Mouse (Mus musculus) limb, embryonic 11.5 days (tissue): ENCODE results near the gene Spns2. TPM values are rescaled to one million over a fixed set of nuclear protein-coding genes. Genes with fewer than 3 reads are reported as not detected.
"Not testable (repeated sequence)": the region's sequence is repeated elsewhere in the genome, so short reads cannot be mapped to it uniquely, and the experiment has no call there.

Experiments used
- ATAC-seq: fragments of 200-750 bp; cut with Nextera tagmentation; 2 replicates; pipeline ENCODE4 v1.8.0; 2017; ENCODE audit warnings: low read depth; ENCODE audit not compliant: insufficient number of reproducible peaks, low FRiP score, low TSS enrichment
- DNase-seq: peaks from one replicate; pipeline ENCODE4 v3.0.0-alpha.2; 2015; ENCODE audit warnings: low spot score
- H3K27ac ChIP-seq: fragments of 300-500 bp; sonication (generic); replicated peaks from 2 replicates; pipeline ENCODE4 v1.5.1; 2014; ENCODE audit warnings: low read depth, mild to moderate bottlenecking, low read length
- H3K27me3 ChIP-seq: fragments of 300-500 bp; sonication (generic); 2 replicates; pipeline ENCODE4 v1.6.1; 2014; ENCODE audit warnings: mild to moderate bottlenecking, low read length, mixed read lengths; ENCODE audit not compliant: control insufficient read depth, insufficient read depth
- H3K36me3 ChIP-seq: fragments of 300-500 bp; sonication (generic); 2 replicates; pipeline ENCODE4 v1.6.1; 2014; ENCODE audit warnings: mild to moderate bottlenecking, low read length, moderate library complexity, mixed read lengths; ENCODE audit not compliant: control insufficient read depth, insufficient read depth
- H3K4me1 ChIP-seq: fragments of 300-500 bp; sonication (generic); 2 replicates; pipeline ENCODE4 v1.6.1; 2014; ENCODE audit warnings: low read length, mixed read lengths; ENCODE audit not compliant: control insufficient read depth, insufficient read depth
- H3K4me2 ChIP-seq: fragments of 300-500 bp; sonication (generic); 2 replicates; pipeline ENCODE4 v1.6.1; 2014; ENCODE audit warnings: low read depth, mild to moderate bottlenecking, moderate library complexity; ENCODE audit not compliant: severe bottlenecking
- H3K4me3 ChIP-seq: fragments of 300-500 bp; sonication (generic); 2 replicates; pipeline ENCODE4 v1.5.1; 2014; ENCODE audit warnings: low read depth, low read length
- H3K9ac ChIP-seq: fragments of 300-500 bp; sonication (generic); 2 replicates; pipeline ENCODE4 v1.6.1; 2014; ENCODE audit warnings: mild to moderate bottlenecking, low read length
- H3K9me3 ChIP-seq: fragments of 300-500 bp; sonication (generic); 2 replicates; pipeline ENCODE4 v1.6.1; 2016; ENCODE audit warnings: low read length; ENCODE audit not compliant: control insufficient read depth
- WGBS: fragments of 180-500 bp; shearing (Covaris S2); extraction: QIAGEN DNeasy Blood & Tissue Kit; methylation state at CpG from one replicate; pipeline ENCODE4 v1.1.7; 2014; 5-methylcytosine and 5-hydroxymethylcytosine counted together
- polyA plus RNA-seq: library from polyadenylated mRNA; unstranded; fragments of >200 nt; fragmentation: Nextera tagmentation; extraction: Ambion mirVana; gene quantifications from 2 replicates; pipeline ENCODE4 v1.2.1, GENCODE M21; 2014

Gene Spns2
- polyA plus RNA-seq, 1 experiment from 2014 or later = 2.1 TPM

GRCm38 (mm10) chr11:72447475-72447874 lies 42.2 kb downstream of the Spns2 start:
- no peak overlapping the region for H3K4me3 ChIP-seq
- no peak for DNase-seq
- no peaks in the 10 kb centered on the region; the same call in 1 of the 2 replicates for H3K4me1 ChIP-seq
- H3K27ac ChIP-seq = no peak overlapping the region
- no peaks in the 10 kb centered on the region for H3K9me3 ChIP-seq
- peaks cover 60% of the 10 kb centered on the region for H3K36me3 ChIP-seq
- H3K9ac ChIP-seq = no peak overlapping the region
- no peak for ATAC-seq
- H3K4me2 ChIP-seq = no peak overlapping the region
- 88% methylated on average over 8 of the region's 8 CpGs for WGBS
- no peaks in the 10 kb centered on the region for H3K27me3 ChIP-seq

- no peak overlapping the region for H3K27ac ChIP-seq
- H3K4me1 ChIP-seq = peaks cover 4% of the 10 kb centered on the region
- DNase-seq (peak; percentile 72), ATAC-seq (no peak)
- no peaks in the 10 kb centered on the region for H3K9me3 ChIP-seq
- WGBS = 88% methylated on average over 6 of the region's 6 CpGs
- no peak overlapping the region for H3K4me3 ChIP-seq
- no peak overlapping the region for H3K4me2 ChIP-seq
- H3K36me3 ChIP-seq = peaks cover 60% of the 10 kb centered on the region
- H3K9ac ChIP-seq = no peak overlapping the region
- H3K27me3 ChIP-seq = no peaks in the 10 kb centered on the region
Observed at GRCm38 (mm10) chr11:72446311-72447105, 43.2 kb downstream of the Spns2 start.

GRCm38 (mm10) chr11:72440965-72441664 lies 48.6 kb downstream of the Spns2 start, which contains the start of gene Mybbp1a:
Gene Mybbp1a, plus strand, starts transcription at chr11:72441355.
- peaks cover 4% of the 10 kb centered on the region for H3K4me1 ChIP-seq
- peaks cover 27% of the 10 kb centered on the region for H3K36me3 ChIP-seq
- peak within 1 kb of the TSS; percentile 85 for H3K4me2 ChIP-seq
- H3K27ac ChIP-seq = peak within 1 kb of the TSS; percentile 82
- no peaks in the 10 kb centered on the region for H3K9me3 ChIP-seq
- under 1% methylated on average over 46 of the region's 46 CpGs for WGBS
- DNase-seq (peak; percentile 99), ATAC-seq (peak; percentile 90)
- peak within 1 kb of the TSS; percentile 66 for H3K4me3 ChIP-seq
- H3K9ac ChIP-seq = peak within 1 kb of the TSS; percentile 63
- no peaks in the 10 kb centered on the region for H3K27me3 ChIP-seq

GRCm38 (mm10) chr11:72440597-72440964 lies 49.1 kb downstream of the Spns2 start:
- 49% methylated on average over 6 of the region's 6 CpGs for WGBS

GRCm38 (mm10) chr11:72438411-72438810 lies 51.3 kb downstream of the Spns2 start:
- Histone ChIP-seq H3K9ac (no peak overlapping the region), H3K4me3 (no peak overlapping the region)

More at GRCm38 (mm10) chr11:72440597-72440964, 49.1 kb downstream of the Spns2 start:
- peaks cover 23% of the 10 kb centered on the region for H3K36me3 ChIP-seq
- H3K27ac ChIP-seq = peak overlapping the region; percentile 82
- peak overlapping the region; percentile 85 for H3K4me2 ChIP-seq
- not testable (repeated sequence) for ATAC-seq, DNase-seq, H3K9me3 ChIP-seq, H3K27me3 ChIP-seq, H3K4me1 ChIP-seq
- H3K9ac ChIP-seq = peak overlapping the region; percentile 63
- peak overlapping the region; percentile 66 for H3K4me3 ChIP-seq

GRCm38 (mm10) chr11:72436756-72437650 lies 52.7 kb downstream of the Spns2 start:
- WGBS = 86% methylated on average over 16 of the region's 16 CpGs
- no peak overlapping the region for H3K9ac ChIP-seq
- H3K9me3 ChIP-seq = no peaks in the 10 kb centered on the region
- H3K36me3 ChIP-seq = no peaks in the 10 kb centered on the region
- no peak overlapping the region for H3K4me2 ChIP-seq
- ATAC-seq = no peak
- peaks cover under 1% of the 10 kb centered on the region; the same call in 1 of the 2 replicates for H3K4me1 ChIP-seq
- DNase-seq = no peak
- no peak overlapping the region for H3K27ac ChIP-seq
- H3K4me3 ChIP-seq = no peak overlapping the region
- no peaks in the 10 kb centered on the region for H3K27me3 ChIP-seq

More at GRCm38 (mm10) chr11:72438411-72438810, 51.3 kb downstream of the Spns2 start:
- Histone ChIP-seq H3K4me1 (peaks cover 4% of the 10 kb centered on the region), H3K4me2 (no peak overlapping the region), H3K27ac (no peak overlapping the region), H3K36me3 (peaks cover 4% of the 10 kb centered on the region), H3K9me3 (no peaks in the 10 kb centered on the region), H3K27me3 (no peaks in the 10 kb centered on the region)
- DNase-seq = no peak
- ATAC-seq = no peak
- 51% methylated on average over 4 of the region's 4 CpGs for WGBS

- 79% methylated on average over 5 of the region's 5 CpGs for WGBS
- Histone ChIP-seq H3K4me2 (no peak overlapping the region), H3K27ac (no peak overlapping the region), H3K9ac (no peak overlapping the region), H3K9me3 (no peaks in the 10 kb centered on the region), H3K4me3 (no peak overlapping the region), H3K4me1 (no peaks in the 10 kb centered on the region), H3K36me3 (no peaks in the 10 kb centered on the region), H3K27me3 (no peaks in the 10 kb centered on the region)
- ATAC-seq (no peak), DNase-seq (no peak)
Observed at GRCm38 (mm10) chr11:72436271-72436670, 53.4 kb downstream of the Spns2 start.

GRCm38 (mm10) chr11:72435694-72436045 lies 54.0 kb downstream of the Spns2 start:
- Histone ChIP-seq H3K4me3 (no peak overlapping the region), H3K9ac (no peak overlapping the region), H3K9me3 (no peaks in the 10 kb centered on the region), H3K4me1 (no peaks in the 10 kb centered on the region), H3K27ac (no peak overlapping the region), H3K36me3 (no peaks in the 10 kb centered on the region), H3K27me3 (no peaks in the 10 kb centered on the region), H3K4me2 (no peak overlapping the region)
- no peak for ATAC-seq
- no peak for DNase-seq
- WGBS = 74% methylated on average over 2 of the region's 2 CpGs
